Mouse (Mus musculus) monocyte, adult 2 months (primary cell): Measurements from ENCODE around the gene Pgls.

Source experiments
- DNase-seq, 2 experiments: peaks; one replicate each; pipeline ENCODE4 v3.0.0; 2022; ENCODE audit warnings: low spot score in 2 of 2, low read depth in 1 of 2

Pgls gene

GRCm38 (mm10) chr8:71598375-71598774 lies 6.4 kb downstream of the Pgls start:
- no peak for DNase-seq

GRCm38 (mm10) chr8:71598841-71599240 lies 6.9 kb downstream of the Pgls start:
- DNase-seq = no peak

- DNase-seq = no peak
These were observed 10.1 kb downstream of the Pgls start for GRCm38 (mm10) chr8:71601939-71602665.

DNA sequence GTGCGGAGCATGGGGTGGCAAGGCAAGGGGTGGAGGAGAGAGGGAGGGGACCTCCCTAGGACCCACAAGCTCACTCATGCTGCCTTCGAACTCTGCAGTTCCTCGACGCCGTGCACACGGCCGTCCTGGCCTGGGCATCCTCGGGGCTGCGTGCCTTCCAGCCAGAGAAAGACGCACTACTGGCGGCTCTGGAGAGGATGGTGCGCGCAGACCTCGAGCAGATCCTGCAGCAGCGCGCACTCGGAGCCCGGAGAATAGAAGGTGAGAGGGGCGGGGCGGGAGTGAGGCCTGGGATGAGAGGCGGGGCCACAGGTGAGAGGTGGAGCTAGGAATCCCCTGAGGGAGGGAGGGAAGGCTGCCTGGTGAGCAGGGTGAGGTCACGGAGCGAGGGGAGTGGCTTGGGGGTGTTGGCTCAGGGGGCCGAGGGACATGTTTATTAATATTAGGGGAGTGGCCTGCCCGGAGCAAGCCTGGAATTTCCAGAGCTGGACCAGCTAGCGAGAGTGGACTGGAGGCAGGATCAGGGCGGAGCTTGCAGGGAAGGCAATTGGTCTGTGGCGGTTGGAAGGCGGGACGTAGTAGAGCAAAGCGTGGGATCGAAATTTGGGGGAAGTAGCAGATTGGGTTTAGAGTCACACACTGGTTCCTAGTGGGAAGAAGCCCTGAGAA lies 10.8 kb downstream of the Pgls start:
- DNase-seq = peak in 1 of 2 experiments; percentile 25

DNA sequence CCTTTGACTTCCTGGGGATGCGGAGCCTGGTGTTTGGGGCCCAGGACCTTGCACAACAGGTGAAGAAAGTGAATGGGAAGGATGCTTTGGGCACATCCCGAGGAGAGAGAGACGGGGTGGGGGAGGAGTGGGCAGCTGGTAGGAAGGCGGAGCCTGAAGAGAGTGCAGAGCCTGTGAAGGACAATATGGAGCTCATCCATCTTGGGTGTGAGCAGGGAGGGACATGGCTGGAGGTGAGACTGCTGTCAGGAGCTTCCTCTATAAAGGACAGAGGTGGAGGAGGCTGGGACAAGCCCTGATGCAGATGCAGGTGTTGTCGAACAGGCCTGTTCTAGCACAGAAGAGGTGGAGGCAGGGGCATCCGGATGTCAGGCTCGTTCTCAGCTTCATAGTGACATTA lies 12.0 kb downstream of the Pgls start:
- no peak for DNase-seq

- DNase-seq = peak; percentile 99
These were observed 19.1 kb downstream of the Pgls start, which contains the start of gene Colgalt1 for GRCm38 (mm10) chr8:71610822-71611651. Gene Colgalt1 (plus strand): TSS chr8:71610998.

DNA sequence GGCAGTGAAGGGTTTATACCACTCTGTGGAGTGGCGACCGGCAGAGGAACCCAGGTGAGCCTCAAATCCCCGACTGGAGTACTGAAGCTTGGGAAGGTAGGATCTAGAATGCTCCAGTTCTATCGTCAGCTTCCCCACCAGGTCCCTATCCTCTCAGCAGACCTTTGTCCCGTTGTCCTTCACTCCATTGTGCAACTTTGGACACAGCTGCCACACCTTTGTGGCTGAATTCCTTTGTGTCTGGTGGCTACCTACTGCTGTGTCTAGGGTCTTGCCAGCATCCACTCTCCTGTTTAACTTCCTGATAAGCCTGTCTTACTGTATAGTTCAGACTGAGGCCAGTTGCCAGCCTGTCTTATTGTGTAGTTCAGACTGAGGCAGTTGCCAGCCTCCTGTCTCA lies 20.2 kb downstream of the Pgls start:
- no peak for DNase-seq

DNA sequence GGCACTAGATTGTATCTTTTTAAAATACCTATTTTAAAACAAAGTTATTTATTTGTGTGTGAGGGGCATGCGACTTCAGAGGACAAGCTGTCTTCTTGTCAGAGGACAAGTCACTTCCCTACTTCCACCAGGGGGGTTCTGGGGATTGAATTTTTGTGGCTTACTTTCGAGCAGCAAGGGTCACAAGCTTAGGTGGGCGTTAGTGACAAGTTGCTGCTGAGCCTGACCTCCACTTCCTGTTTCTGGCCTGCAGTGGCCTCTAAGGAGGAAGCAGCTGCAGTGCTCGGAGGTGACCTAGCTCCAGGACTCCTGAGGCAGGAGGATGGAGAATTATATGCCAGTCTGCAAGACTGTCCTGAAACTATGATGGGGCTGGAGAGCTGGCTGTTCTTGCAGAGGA lies 21.4 kb downstream of the Pgls start:
- DNase-seq = peak in 1 of 2 experiments; percentile 45

GRCm38 (mm10) chr8:71619786-71620185 lies 27.8 kb downstream of the Pgls start:
- DNase-seq = no peak

DNA sequence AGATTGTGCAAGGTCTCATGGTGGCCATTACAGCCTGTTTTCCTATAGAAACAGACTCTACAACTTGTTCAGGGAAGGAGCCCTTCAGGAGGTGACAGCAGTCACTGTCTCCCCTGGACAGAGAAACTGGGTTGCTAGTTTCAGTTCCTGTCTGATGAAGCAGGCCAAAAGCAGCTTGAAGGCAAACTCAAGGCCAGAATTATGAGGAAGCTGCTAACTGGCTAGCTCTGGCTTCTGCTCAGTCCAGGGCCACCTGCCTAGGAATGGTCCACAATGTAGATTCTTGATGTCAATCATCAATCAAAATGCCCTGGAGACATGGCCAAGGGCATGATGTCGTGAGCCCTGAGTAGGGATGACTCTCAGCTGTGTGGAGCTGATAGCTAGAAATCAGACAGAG lies 33.1 kb downstream of the Pgls start:
- DNase-seq = peak in 1 of 2 experiments; percentile 40

DNA sequence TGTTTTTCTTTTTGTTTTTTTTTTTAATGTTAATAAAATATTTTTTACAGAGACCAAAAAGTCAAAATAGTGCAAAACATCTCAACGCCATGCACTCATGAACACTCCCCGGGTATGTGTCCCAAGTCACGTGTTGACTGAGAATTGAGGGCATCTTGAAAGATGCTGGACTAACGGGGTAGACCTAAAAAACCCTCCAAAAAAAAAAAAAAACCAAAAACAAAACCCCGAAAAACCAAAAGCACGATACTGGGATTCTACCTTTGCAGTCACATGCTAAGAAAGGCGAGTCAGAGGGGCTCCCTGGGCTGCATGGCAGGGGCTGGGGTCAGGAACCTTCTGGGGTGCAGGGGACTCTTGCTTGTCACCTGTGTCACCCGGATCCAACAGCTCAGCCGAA lies 34.8 kb downstream of the Pgls start:
- DNase-seq = no peak

DNA sequence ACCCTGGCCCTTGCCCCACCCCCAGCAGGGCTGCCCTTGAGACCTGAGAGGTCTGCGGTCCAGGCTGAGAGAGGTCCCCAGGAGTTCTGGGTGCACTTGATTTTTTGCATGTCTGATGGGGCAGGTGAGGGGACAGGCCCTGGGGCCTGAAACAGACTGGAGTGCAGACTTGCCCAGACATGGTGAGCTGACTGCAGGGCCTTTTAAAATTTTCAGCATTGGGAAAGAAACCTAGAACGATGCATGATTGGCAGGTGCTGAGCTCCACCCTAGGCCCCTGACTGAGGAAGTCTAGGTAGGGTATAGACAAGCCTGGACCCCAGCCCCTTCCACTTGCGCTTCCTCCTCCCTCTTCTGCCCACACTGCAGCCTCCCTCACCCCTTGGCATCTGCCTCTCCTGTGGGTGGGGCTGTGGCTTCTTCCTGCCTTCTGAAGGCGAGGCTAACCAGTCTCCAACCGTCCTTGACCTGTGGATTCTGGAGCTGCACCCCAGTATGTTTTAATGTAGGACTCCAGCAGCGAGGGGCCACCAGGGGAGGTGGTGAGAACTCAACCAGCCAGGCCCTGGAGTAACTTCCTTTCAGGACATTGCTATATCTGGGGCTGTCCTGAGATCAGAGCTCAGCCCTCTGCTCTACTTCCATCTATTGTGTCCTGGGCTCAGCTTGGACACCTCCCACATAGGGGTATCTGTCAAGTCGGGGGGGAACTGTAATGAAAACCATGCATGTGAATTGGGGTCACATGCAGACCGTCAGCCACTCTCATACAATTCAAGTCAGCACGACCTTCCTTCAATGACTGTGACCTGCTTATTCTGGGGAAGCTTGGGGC lies 35.5 kb downstream of the Pgls start:
- no peak for DNase-seq

DNA sequence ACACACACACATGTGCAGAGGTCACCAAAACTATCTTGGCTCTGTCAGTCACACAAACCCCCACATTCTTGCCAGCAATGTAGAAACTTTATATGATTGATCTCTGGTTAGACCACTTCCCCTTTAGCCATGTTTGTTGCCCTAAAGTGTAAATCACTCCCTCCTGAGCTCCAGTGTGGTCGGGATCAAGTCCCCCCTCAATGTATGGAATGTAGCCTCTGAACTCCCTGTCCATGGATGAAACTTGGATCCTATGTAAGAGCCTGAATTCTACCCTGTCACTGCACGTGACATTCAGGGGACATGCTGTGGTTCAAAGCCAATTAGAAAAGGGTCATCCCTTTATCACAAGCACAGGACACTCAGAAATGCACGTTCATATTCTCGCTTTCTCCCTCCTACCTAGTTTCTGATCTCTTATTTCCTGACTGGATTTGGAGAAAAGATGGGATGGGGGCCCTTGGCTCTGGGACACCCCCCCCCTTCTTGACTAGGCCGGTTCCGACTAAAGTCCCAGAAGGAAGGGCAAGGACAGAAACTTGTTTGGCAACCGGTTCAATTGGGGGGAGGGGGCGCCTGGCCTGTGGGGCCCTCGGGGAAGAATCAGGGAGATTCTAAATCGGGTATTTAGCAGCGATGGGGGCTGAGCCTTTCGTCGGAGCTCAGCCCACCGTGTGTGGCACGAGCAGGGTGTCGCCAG lies 36.6 kb downstream of the Pgls start:
- DNase-seq = no peak

DNA sequence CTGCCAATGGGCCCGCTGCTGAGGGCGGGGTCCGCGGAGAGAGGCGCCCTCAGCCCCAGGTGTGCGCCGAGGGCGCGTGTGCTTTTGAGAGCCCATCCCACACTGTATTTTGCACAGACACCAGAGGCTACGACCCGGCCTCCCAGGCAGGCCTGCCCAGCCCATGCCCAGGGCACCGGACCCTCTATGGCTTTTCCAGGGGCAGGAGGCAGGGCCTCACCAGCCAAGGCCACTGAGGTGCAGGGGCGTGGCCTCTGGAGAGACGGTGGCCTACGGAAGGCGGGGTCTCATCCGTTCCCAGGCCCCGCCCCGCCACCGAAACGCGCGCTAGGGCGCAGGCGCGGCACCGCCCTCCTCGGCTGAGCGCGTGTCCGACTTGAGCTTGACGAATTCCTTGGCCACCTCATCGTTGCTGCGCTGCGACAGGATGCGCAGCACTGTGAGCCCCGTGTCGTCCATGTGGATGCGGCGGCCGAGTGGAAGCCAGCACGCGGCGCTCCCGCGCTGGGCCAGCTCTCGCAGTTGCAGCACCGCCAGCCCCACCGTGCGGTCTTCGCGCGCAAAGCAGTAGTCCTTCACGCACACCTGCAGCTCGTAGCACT lies 37.2 kb downstream of the Pgls start:
- DNase-seq = peak; percentile 78 to 92

DNA sequence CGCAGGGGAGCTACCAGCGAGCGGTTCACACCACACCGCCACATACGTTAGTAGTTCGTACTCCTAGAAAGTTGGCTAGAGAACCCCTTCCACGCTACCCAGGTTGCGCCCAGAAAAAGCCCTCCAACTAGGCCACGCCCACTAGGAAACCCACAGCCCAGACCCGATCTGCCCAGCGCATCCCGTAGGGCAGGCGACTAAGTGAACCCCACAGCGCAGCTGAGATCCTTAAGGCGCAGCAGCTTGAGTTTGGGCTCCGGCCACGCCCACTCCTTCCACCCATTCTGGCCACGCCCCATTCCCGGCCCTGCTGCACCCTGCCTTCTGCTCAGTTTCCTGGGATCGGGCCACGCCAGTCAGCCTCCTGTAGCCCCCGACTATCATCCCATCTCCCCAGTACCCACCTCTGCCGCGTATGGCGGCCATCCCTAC lies 37.8 kb downstream of the Pgls start:
- DNase-seq = no peak

DNA sequence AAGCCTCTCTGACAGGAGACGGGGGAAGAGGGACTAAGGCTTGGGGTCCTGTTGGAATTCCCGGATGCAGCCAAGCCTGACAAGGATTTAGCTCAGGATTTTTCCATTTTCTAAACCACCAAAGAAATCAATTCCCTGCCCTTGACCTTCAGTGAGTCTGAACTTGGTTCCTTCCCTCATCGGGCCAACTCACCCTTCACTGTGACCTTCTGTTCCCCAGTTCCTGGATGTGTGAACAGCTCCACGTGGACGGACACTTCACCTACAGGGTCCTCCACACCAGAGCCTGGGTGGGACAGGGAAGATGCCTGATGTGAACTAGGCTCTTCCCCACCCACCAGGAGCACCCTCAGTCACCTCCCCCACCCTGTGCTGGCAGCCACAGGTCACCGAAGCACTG lies 38.8 kb downstream of the Pgls start:
- DNase-seq = no peak

GRCm38 (mm10) chr8:71631897-71632296 lies 39.9 kb downstream of the Pgls start:
- peak in 1 of 2 experiments; percentile 37 for DNase-seq

DNA sequence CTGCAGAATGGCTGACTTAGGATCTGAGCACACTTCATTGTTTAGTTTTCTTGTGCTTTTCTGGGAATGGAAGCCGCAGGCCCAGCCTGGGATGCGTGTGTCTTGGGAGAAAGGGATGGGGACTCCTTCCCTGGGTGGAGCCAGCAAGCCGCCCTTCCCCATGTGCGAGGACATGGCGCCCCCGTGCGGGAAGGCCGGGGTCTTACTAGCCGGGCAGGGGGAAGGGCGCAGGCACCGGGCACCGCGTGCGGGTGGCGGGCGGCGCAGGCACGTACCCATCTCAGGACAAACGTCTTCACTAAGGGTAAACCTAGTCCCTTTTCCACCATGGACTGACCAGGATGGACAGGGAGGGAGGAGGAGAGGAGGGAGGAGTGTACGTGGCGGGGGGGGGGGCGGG lies 41.2 kb downstream of the Pgls start:
- peak in 1 of 2 experiments; percentile 67 for DNase-seq

DNA sequence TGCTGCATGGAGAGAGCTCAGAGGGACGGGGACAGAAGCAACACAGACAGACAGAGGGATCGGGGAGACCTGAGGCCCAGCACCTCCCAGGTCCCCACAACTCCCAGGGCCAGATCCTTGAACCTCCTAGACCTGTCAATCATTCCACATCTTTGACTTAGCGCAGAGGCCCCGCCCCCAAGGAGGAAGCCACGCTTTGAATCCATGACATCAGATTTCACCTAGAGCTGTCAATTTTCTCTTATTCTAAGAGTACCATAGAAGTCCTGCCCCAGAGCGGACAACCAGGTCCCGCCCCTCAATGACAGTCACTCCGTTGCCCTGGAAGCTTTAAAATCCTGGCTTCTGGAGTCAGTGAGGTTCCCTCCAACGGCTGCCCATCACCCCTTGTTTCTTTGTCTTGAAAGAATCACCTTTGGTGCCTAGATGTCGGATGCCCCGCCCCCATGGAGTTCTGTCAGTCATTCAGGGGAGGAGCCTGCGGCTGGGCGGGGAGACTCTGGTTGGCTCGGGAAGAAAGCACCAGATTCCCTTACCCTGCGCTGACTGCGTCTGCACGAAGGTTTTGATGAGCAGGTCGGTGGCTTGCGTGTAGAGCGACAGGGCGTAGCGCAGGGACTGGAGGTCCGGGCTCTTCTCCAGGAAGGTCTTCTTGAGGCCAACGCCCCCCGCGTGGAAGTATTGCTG lies 42.1 kb downstream of the Pgls start:
- peak in 1 of 2 experiments; percentile 55 for DNase-seq
